Mouse (Mus musculus): ENCODE results near the gene Celf5.

DNA sequence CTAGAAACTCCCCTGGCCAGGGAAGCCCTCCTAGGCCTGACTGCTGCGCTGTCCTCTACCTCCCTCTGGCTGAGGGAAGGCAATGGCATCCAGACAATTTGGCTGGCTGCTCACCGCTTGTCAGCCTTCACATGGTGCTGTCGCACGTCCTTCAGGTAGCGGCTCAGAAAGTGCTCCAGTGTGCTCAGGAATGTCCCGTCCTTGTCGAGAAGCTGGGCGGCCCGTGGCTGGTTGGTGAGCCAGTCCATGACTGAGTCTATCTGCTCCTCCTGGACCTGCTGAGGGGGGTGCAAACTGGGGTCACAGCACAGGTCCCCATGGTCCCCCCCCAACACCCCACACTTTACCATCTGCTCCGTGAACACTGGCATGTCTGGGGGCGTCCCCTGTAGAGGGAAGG is 5.6 kb upstream of the Celf5 start:
- TF ChIP-seq CTCF (IDR thresholded peaks at IDR 0.05; ENCODE audit: extremely low read depth, insufficient read depth, low read length) (no peak), POLR2A (IDR thresholded peaks at IDR 0.05; ENCODE audit: extremely low read depth, insufficient read depth, low read length) (no peak)

Data from cortical plate, adult 2 months (tissue).